Mouse (Mus musculus) stomach, embryonic 16.5 days (tissue): ENCODE results near the gene Sipa1l3. TPM values are rescaled to one million over a fixed set of nuclear protein-coding genes. Genes with fewer than 3 reads are reported as not detected.
A peak's percentile ranks its signal among the peaks of the same experiment; 100 is the strongest.

Source experiments
- ATAC-seq: fragments of 200-750 bp; cut with Nextera tagmentation; 2 replicates; pipeline ENCODE4 v1.8.0; 2017; ENCODE audit warnings: moderate number of reproducible peaks, moderate TSS enrichment; ENCODE audit not compliant: insufficient read depth, low FRiP score
- H3K27ac ChIP-seq: fragments of 300-500 bp; sonication (generic); 2 replicates; pipeline ENCODE4 v1.5.1; 2014; ENCODE audit warnings: low read length
- H3K27me3 ChIP-seq: fragments of 300-500 bp; sonication (generic); 2 replicates; pipeline ENCODE4 v1.6.1; 2014; ENCODE audit warnings: low read length, control low read depth, mixed read lengths; ENCODE audit not compliant: control insufficient read depth, insufficient read depth
- H3K36me3 ChIP-seq: fragments of 300-500 bp; sonication (generic); 2 replicates; pipeline ENCODE4 v1.6.1; 2014; ENCODE audit warnings: low read length; ENCODE audit not compliant: control insufficient read depth, insufficient read depth
- H3K4me1 ChIP-seq: fragments of 300-500 bp; sonication (generic); 2 replicates; pipeline ENCODE4 v1.6.1; 2014; ENCODE audit warnings: low read length, control low read depth, mixed read lengths; ENCODE audit not compliant: control insufficient read depth, insufficient read depth
- H3K4me2 ChIP-seq: fragments of 300-500 bp; sonication (generic); 2 replicates; pipeline ENCODE4 v1.6.1; 2014; ENCODE audit warnings: low read depth, low read length, mixed read lengths
- H3K4me3 ChIP-seq: fragments of 300-500 bp; sonication (generic); replicated peaks from 2 replicates; pipeline ENCODE4 v1.5.1; 2014; ENCODE audit warnings: mild to moderate bottlenecking, low read length
- H3K9ac ChIP-seq: fragments of 300-500 bp; sonication (generic); 2 replicates; pipeline ENCODE4 v1.6.1; 2014; ENCODE audit warnings: low read length
- H3K9me3 ChIP-seq: fragments of 300-500 bp; sonication (generic); replicated peaks from 2 replicates; pipeline ENCODE4 v1.6.1; 2016; ENCODE audit warnings: low read length, control low read depth; ENCODE audit not compliant: control insufficient read depth
- WGBS: fragments of 180-500 bp; shearing (Covaris S2); extraction: QIAGEN DNeasy Blood & Tissue Kit; methylation state at CpG from one replicate; pipeline ENCODE4 v1.1.7; 2014; 5-methylcytosine and 5-hydroxymethylcytosine counted together
- polyA plus RNA-seq: library from polyadenylated mRNA; unstranded; fragments of >200 nt; fragmentation: Nextera tagmentation; extraction: Ambion mirVana; gene quantifications from 2 replicates; pipeline ENCODE4 v1.2.1, GENCODE M21; 2015

The Sipa1l3 gene
- polyA plus RNA-seq, 1 experiment from 2014 or later = 22.2 TPM

GRCm38 (mm10) chr7:29316976-29317375 is 201.5 kb downstream of the Sipa1l3 start:
- Histone ChIP-seq H3K4me2 (peak overlapping the region; percentile 46), H3K9me3 (no peaks in the 10 kb centered on the region), H3K9ac (peak overlapping the region; percentile 60), H3K36me3 (no peaks in the 10 kb centered on the region), H3K4me1 (peaks cover 42% of the 10 kb centered on the region), H3K27me3 (no peaks in the 10 kb centered on the region), H3K4me3 (no peak overlapping the region), H3K27ac (peak overlapping the region; percentile 86)
- WGBS = 5% methylated on average over 10 of the region's 10 CpGs
- ATAC-seq = peak; percentile 26; the same call in 1 of the 2 replicates

- WGBS = 67% methylated on average over 17 of the region's 17 CpGs
- Histone ChIP-seq H3K4me1 (peaks cover 42% of the 10 kb centered on the region), H3K4me3 (no peak overlapping the region), H3K27ac (peak overlapping the region; percentile 86), H3K4me2 (no peak overlapping the region), H3K9ac (peak overlapping the region; percentile 31; the same call in 1 of the 2 replicates), H3K9me3 (no peaks in the 10 kb centered on the region), H3K27me3 (no peaks in the 10 kb centered on the region; the same call in 1 of the 2 replicates), H3K36me3 (no peaks in the 10 kb centered on the region)
- no peak for ATAC-seq
Observed at GRCm38 (mm10) chr7:29316137-29316734, 202.2 kb downstream of the Sipa1l3 start.

GRCm38 (mm10) chr7:29314844-29315628 is 203.4 kb downstream of the Sipa1l3 start:
- Histone ChIP-seq H3K9me3 (no peaks in the 10 kb centered on the region), H3K27me3 (no peaks in the 10 kb centered on the region; the same call in 1 of the 2 replicates), H3K4me1 (peaks cover 36% of the 10 kb centered on the region), H3K9ac (no peak overlapping the region), H3K27ac (no peak overlapping the region), H3K36me3 (no peaks in the 10 kb centered on the region), H3K4me3 (no peak overlapping the region), H3K4me2 (no peak overlapping the region)
- WGBS = 77% methylated on average over 13 of the region's 13 CpGs
- ATAC-seq = no peak

GRCm38 (mm10) chr7:29313572-29314261 is 204.7 kb downstream of the Sipa1l3 start:
- H3K4me1 ChIP-seq = peaks cover 34% of the 10 kb centered on the region
- no peak for ATAC-seq
- H3K4me3 ChIP-seq = no peak overlapping the region
- 51% methylated on average over 9 of the region's 9 CpGs for WGBS
- H3K27me3 ChIP-seq = peaks cover 3% of the 10 kb centered on the region; the same call in 1 of the 2 replicates
- H3K36me3 ChIP-seq = no peaks in the 10 kb centered on the region
- no peak overlapping the region for H3K4me2 ChIP-seq
- no peak overlapping the region for H3K27ac ChIP-seq
- no peak overlapping the region for H3K9ac ChIP-seq
- H3K9me3 ChIP-seq = no peaks in the 10 kb centered on the region

- Histone ChIP-seq H3K9me3 (no peaks in the 10 kb centered on the region), H3K4me1 (peaks cover 32% of the 10 kb centered on the region), H3K27me3 (peaks cover 3% of the 10 kb centered on the region; the same call in 1 of the 2 replicates), H3K4me2 (no peak overlapping the region), H3K36me3 (no peaks in the 10 kb centered on the region), H3K27ac (no peak overlapping the region), H3K9ac (no peak overlapping the region), H3K4me3 (no peak overlapping the region)
- no peak for ATAC-seq
- 36% methylated on average over 9 of the region's 9 CpGs for WGBS
Observed at GRCm38 (mm10) chr7:29313051-29313450, 205.4 kb downstream of the Sipa1l3 start.

GRCm38 (mm10) chr7:29309749-29310148 is 208.7 kb downstream of the Sipa1l3 start:
- Histone ChIP-seq H3K9me3 (no peaks in the 10 kb centered on the region), H3K9ac (peak overlapping the region; percentile 79), H3K4me3 (peak overlapping the region; percentile 53), H3K36me3 (no peaks in the 10 kb centered on the region), H3K27ac (no peak overlapping the region), H3K4me1 (peaks cover 31% of the 10 kb centered on the region), H3K4me2 (peak overlapping the region; percentile 96), H3K27me3 (peaks cover 12% of the 10 kb centered on the region; the same call in 1 of the 2 replicates)
- ATAC-seq = no peak
- 8% methylated on average over 5 of the region's 5 CpGs for WGBS

- no peaks in the 10 kb centered on the region for H3K9me3 ChIP-seq
- H3K27ac ChIP-seq = no peak overlapping the region
- H3K4me3 ChIP-seq = peak overlapping the region; percentile 53
- ATAC-seq = peak; percentile 11; the same call in 1 of the 2 replicates
- H3K36me3 ChIP-seq = no peaks in the 10 kb centered on the region
- H3K4me2 ChIP-seq = peak overlapping the region; percentile 96
- peak overlapping the region; percentile 79 for H3K9ac ChIP-seq
- peaks cover 13% of the 10 kb centered on the region; the same call in 1 of the 2 replicates for H3K27me3 ChIP-seq
- WGBS = under 1% methylated on average over 36 of the region's 36 CpGs
- H3K4me1 ChIP-seq = peaks cover 36% of the 10 kb centered on the region
Observed at GRCm38 (mm10) chr7:29309221-29309721, 209.2 kb downstream of the Sipa1l3 start.

- H3K36me3 ChIP-seq = no peaks in the 10 kb centered on the region
- 2% methylated on average over 42 of the region's 42 CpGs for WGBS
- H3K9ac ChIP-seq = peak overlapping the region; percentile 70
- peaks cover 40% of the 10 kb centered on the region for H3K4me1 ChIP-seq
- H3K4me2 ChIP-seq = peak overlapping the region; percentile 99
- H3K4me3 ChIP-seq = peak overlapping the region; percentile 68
- H3K27me3 ChIP-seq = peaks cover 18% of the 10 kb centered on the region; the same call in 1 of the 2 replicates
- no peak overlapping the region; the same call in 1 of the 2 replicates for H3K27ac ChIP-seq
- ATAC-seq = peak; percentile 88
- H3K9me3 ChIP-seq = no peaks in the 10 kb centered on the region
Observed at GRCm38 (mm10) chr7:29307350-29308104, 210.9 kb downstream of the Sipa1l3 start.
